Mouse (Mus musculus): ENCODE results near the gene Pipox. TPM values are rescaled to one million over a fixed set of nuclear protein-coding genes. Genes with fewer than 3 reads are reported as not detected.

The Pipox gene
- polyA plus RNA-seq (2015; fragmentation: Nextera tagmentation; extraction: Ambion mirVana) = 5.4 and 5.5 TPM in 2 replicates

DNA sequence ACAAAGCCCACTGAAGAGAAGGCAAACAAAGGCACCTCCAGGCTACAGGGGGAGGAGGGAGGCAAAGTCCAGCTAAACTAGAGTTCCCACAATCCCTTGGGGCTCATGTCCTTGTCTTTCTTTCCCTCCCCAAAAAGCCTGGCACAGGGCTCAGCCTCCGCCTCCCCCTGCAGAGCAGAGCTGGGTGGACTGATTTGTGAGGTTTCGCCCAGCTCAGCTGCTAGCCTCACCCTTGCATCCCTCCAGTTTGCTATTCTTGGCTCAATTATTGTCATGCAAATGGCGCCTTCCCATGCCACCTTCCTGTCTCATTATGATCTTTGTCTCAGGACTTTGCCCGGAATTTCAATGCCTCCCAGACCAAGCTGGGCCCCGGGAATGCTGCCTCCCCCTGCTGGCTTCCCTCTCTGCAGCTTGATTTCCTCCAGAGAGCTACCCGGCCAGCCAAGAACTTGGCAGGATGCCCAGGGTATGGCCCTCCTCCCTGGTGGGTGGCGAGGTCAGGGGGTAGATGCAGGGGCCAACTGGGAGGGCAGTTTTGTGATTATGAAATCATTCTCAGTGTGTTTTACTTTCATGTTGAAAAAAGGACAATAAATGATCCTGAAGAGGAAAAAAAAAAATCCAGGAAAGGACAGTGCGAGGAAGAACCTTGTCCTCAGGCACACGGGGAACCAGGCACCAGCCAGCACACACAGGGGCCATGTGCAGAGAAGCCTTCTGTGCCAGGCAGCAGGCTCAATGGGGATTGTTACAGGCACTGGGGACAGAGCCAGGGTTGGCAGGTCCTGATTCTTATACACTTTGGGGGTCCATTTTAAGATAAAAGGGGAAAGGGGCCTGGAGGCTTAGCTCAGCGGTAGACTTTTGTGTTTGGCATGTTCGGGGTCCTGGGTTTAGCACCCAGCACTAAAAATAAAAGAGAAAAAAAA, at the start of gene Pipox:
Gene Pipox, minus strand, starts transcription at position 310 of the 932 bp plus-strand sequence.
- ATAC-seq (ENCODE audit: low FRiP score) = peak; percentile 74; the same call in 1 of the 2 replicates
- Histone ChIP-seq H3K9ac (replicated peaks) (no peak within 1 kb of the TSS), H3K27me3 (replicated peaks) (peaks cover 5% of the 10 kb centered on the region; the same call in 1 of the 2 replicates), H3K4me2 (peak within 1 kb of the TSS; percentile 28), H3K4me3 (replicated peaks) (no peak within 1 kb of the TSS), H3K36me3 (no peaks in the 10 kb centered on the region), H3K27ac (replicated peaks) (peak within 1 kb of the TSS; percentile 76), H3K9me3 (replicated peaks) (no peaks in the 10 kb centered on the region), H3K4me1 (peaks cover 70% of the 10 kb centered on the region)
- WGBS = 14% methylated on average over 11 of the region's 11 CpGs

DNA sequence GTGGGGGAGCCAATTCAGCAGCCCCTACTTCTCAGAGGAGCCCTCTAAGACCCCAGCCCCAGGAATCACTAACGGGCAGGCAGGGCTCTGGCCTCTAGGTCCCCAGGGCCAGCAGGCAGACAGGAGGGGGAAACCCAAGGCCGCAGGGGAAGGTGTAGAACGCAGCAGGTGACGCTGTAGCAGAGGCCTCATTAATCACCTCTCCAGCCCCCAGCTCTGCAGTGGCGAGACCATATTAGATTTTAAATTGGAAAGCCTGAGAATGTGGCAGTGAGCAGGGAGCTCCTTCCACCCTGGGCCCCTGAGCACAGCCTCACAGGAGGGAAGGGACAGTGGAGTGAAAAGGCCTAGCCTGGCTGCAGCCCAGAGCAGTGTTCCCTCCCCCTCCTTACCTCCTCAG, 48.3 kb upstream of the Pipox start:
- Histone ChIP-seq H3K36me3 (no peaks in the 10 kb centered on the region), H3K4me2 (no peak overlapping the region), H3K9ac (replicated peaks) (no peak overlapping the region), H3K27me3 (replicated peaks) (peaks cover 29% of the 10 kb centered on the region), H3K4me3 (replicated peaks) (no peak overlapping the region), H3K27ac (replicated peaks) (peak overlapping the region; percentile 62), H3K4me1 (peaks cover 44% of the 10 kb centered on the region), H3K9me3 (replicated peaks) (no peaks in the 10 kb centered on the region)
- peak; percentile 39; the same call in 1 of the 2 replicates for ATAC-seq (ENCODE audit: low FRiP score)
- WGBS = 9% methylated on average over 5 of the region's 5 CpGs

DNA sequence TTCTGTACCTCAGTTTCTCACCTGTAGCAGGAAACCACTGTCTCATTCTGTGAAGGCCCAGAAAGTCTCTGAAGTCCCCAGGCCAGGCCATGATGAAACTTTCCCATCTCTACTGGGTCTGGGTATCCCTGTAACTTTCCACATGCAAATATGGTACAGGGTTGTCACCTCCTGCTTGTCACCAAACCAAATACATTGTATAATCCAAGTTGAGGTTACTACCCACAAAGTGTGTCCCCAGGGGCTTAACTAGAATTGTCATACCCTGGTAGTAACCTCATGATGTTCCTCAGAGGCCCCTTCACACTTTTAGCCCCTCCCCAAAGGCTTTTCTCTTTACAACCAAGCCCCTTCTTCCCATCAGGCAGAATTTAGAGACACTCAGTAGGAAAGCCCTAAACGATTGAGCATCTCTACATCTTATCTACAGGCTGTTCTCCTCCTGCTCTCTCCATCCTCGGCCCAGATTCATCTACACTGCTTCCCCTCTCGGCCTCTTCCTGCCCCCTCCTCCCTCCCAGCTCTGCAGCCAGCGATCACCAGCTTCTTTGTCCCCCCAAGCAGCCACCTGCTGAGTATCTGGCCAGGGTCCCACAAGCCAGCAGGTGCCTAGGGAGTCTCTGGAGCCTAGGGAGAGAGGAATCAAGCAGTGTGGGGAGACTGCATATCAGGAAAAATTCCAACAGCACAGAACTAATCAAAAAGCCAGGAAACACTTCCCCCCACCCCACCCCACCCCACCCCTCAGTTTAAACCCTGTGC, 43.9 kb upstream of the Pipox start:
- Histone ChIP-seq H3K4me3 (replicated peaks) (no peak overlapping the region), H3K27me3 (replicated peaks) (peaks cover 45% of the 10 kb centered on the region), H3K4me2 (no peak overlapping the region), H3K27ac (replicated peaks) (no peak overlapping the region), H3K4me1 (peaks cover 81% of the 10 kb centered on the region), H3K9me3 (replicated peaks) (no peaks in the 10 kb centered on the region), H3K9ac (replicated peaks) (no peak overlapping the region), H3K36me3 (no peaks in the 10 kb centered on the region)
- 11% methylated on average over 4 of the region's 4 CpGs for WGBS
- no peak for ATAC-seq (ENCODE audit: low FRiP score)

DNA sequence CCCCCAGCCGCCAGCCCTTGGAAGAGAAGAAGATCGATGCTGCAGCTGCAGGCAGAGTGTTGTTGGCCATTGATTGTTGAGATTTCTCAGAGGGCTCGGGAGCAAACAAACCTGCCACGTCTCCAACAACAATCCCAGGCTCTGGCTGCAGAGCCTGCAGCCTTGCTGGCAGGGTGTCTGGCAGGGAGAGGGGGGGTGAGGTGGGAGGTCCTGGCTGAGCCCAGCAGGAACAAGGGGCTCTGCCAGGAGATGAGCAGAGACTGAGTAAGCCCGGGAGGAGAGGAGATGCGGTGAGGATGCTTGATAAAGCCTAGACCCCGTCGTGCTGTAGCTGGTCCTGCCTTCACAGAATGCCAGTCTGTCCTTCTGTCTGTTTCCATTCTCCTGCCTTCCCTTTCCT, 43.0 kb upstream of the Pipox start:
- H3K27ac ChIP-seq (replicated peaks) = peak overlapping the region; percentile 34; the same call in 1 of the 2 replicates

DNA sequence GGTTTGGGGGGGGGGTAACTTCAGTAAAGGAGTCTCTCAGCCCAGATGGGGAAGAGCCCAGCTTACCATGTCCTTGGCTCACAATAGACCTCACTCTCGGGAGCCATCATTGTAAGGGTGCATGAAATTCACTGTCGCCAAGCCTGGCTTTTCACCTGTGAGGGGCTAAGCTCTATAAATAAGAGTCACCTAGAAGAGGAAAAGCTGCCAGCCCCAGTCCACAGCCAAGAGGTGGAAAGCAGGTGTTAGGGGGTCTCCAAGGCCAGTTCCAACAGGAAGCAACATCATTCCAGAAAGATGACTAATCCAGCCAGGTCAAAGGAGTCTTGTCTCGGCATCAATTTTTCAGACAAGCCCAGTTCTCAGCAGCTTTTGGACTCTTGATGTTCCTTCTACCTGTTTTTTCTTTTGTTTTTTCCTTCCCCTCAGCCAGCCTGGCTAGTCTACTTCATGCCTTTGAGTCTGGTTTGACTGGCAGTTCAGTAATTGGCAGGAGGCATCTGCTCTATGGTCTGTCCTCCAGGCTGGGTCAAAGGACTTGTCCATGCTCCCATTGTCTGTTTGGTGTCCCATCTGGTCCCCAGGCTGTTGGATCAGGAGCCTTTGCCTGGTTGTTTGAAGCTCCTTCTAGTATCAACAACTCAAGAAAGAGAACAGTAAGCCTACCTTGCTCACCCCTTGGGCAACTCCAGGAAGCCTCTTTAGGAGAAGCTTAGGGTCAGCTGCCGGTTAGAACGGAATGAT, 40.8 kb upstream of the Pipox start:
- Histone ChIP-seq H3K36me3 (no peaks in the 10 kb centered on the region), H3K9ac (replicated peaks) (peak overlapping the region; percentile 84; the same call in 1 of the 2 replicates), H3K4me1 (peaks cover 85% of the 10 kb centered on the region), H3K9me3 (replicated peaks) (no peaks in the 10 kb centered on the region), H3K27me3 (replicated peaks) (peaks cover 47% of the 10 kb centered on the region), H3K4me2 (peak overlapping the region; percentile 71), H3K4me3 (replicated peaks) (peak overlapping the region; percentile 79), H3K27ac (replicated peaks) (peak overlapping the region; percentile 94)
- ATAC-seq (ENCODE audit: low FRiP score) = no peak
- 49% methylated on average over 5 of the region's 5 CpGs for WGBS

More for the DNA sequence above, 43.0 kb upstream of the Pipox start:
- peaks cover 50% of the 10 kb centered on the region for H3K27me3 ChIP-seq (replicated peaks)
- ATAC-seq (ENCODE audit: low FRiP score) = no peak
- H3K36me3 ChIP-seq = no peaks in the 10 kb centered on the region
- H3K4me3 ChIP-seq (replicated peaks) = 0 out of 2 replicates have a peak overlapping the region, but pooled peaks have one; percentile 7
- H3K9me3 ChIP-seq (replicated peaks) = no peaks in the 10 kb centered on the region
- WGBS = 7% methylated on average over 8 of the region's 8 CpGs
- 0 out of 2 replicates have a peak overlapping the region, but pooled peaks have one; percentile 3 for H3K9ac ChIP-seq (replicated peaks)
- H3K4me2 ChIP-seq = peak overlapping the region; percentile 71
- peaks cover 83% of the 10 kb centered on the region for H3K4me1 ChIP-seq

DNA sequence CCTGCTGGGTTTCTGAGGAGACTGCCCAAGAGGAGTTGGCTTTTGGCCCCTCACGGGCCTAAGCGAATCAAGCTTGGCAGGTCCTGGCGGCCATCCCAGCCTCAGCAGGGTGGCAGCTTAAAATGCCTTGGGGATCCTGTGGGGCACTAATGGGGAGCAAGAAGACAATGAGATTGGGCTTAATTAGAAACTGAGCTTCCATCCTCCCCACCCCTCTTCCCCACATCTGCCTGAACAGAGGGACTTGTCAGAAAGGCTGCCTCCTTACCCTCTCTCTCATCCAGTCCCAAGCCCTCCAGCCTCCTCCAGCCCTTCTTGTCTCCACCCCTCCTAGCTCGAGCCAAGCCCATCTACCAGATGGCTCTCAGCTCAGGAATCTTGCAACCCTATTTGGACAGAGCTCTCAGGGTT, 40.2 kb upstream of the Pipox start:
- H3K9me3 ChIP-seq (replicated peaks) = no peaks in the 10 kb centered on the region
- peak overlapping the region; percentile 84; the same call in 1 of the 2 replicates for H3K9ac ChIP-seq (replicated peaks)
- peak overlapping the region; percentile 79 for H3K4me3 ChIP-seq (replicated peaks)
- no peaks in the 10 kb centered on the region for H3K36me3 ChIP-seq
- peaks cover 86% of the 10 kb centered on the region for H3K4me1 ChIP-seq
- ATAC-seq (ENCODE audit: low FRiP score) = 0 out of 2 replicates have a peak, but pooled peaks have one; percentile 7
- H3K27me3 ChIP-seq (replicated peaks) = peaks cover 42% of the 10 kb centered on the region
- peak overlapping the region; percentile 71 for H3K4me2 ChIP-seq
- H3K27ac ChIP-seq (replicated peaks) = peak overlapping the region; percentile 94
- 5% methylated on average over 4 of the region's 4 CpGs for WGBS

DNA sequence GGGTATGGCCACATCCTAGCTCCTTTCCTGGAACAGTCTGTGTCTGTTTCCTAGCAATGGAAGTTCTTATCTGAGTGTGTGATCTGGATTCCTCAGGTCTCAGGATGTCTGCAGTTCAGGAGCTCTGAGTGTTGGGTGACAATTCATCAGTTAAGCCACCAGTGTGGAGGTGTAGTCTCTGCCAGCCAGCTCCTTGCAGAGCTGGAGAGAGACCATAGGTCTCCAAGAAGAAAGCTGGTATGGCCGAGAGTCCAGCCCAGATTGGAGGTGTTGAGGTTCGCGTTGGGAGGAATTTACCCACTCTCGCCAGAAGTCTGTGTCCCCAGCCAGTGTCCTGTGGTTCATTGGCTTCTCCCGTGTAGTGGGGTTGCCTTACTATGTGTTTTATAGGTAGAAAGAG, 38.7 kb upstream of the Pipox start:
- peak overlapping the region; percentile 71 for H3K4me2 ChIP-seq
- WGBS = 40% methylated on average over 5 of the region's 5 CpGs
- H3K36me3 ChIP-seq = no peaks in the 10 kb centered on the region
- no peaks in the 10 kb centered on the region for H3K9me3 ChIP-seq (replicated peaks)
- peaks cover 78% of the 10 kb centered on the region for H3K4me1 ChIP-seq
- peak overlapping the region; percentile 94 for H3K27ac ChIP-seq (replicated peaks)
- peak overlapping the region; percentile 84 for H3K9ac ChIP-seq (replicated peaks)
- peak overlapping the region; percentile 79 for H3K4me3 ChIP-seq (replicated peaks)
- ATAC-seq (ENCODE audit: low FRiP score) = no peak
- H3K27me3 ChIP-seq (replicated peaks) = peaks cover 38% of the 10 kb centered on the region

DNA sequence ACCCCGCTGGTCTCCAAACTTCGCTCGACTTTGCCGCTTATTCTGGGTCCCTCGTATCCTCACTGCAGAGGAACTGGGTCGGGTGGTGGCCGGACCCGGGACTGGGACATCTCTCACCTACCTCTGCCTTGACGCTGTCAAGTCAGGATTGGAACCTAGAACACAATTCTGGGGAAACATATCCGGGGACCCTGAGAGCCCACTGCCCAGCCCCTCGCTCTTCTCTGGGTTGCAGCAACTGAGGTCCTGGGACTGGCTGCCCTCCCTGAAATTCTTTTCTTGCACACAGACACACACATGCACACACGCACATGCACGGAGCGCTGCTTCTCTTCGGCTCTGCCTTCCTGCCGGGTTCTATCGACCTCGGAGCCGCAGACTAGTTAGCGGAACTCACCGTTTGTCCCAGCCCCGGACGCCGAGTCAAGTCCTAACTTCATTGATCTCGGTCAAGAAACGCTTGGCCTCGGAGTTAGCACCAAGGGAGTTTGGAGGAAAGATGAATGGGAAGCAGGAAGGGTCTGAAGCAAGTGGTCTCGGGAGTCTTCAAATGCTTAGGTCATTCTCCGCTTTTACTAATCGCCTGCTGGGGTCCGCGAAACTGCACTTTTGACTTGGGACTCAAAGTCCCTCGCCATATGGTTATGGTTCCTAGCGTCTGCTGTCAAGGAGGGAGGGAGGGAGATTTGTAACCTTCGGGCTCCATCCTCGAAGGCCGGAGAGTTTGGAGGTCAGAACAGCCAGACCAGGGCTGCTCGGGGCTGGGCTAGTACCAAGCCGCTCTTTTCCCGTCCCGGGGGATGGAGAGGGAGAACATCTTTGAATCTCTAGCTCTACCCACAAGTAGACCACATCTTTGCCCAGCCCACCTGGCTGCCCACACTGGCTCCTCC, 37.9 kb upstream of the Pipox start:
- Histone ChIP-seq H3K4me1 (peaks cover 74% of the 10 kb centered on the region), H3K27ac (replicated peaks) (peak overlapping the region; percentile 94), H3K27me3 (replicated peaks) (peaks cover 38% of the 10 kb centered on the region), H3K4me3 (replicated peaks) (peak overlapping the region; percentile 79), H3K9me3 (replicated peaks) (no peaks in the 10 kb centered on the region), H3K36me3 (no peaks in the 10 kb centered on the region), H3K9ac (replicated peaks) (peak overlapping the region; percentile 84), H3K4me2 (peak overlapping the region; percentile 71)
- no peak for ATAC-seq (ENCODE audit: low FRiP score)
- 1% methylated on average over 41 of the region's 41 CpGs for WGBS

DNA sequence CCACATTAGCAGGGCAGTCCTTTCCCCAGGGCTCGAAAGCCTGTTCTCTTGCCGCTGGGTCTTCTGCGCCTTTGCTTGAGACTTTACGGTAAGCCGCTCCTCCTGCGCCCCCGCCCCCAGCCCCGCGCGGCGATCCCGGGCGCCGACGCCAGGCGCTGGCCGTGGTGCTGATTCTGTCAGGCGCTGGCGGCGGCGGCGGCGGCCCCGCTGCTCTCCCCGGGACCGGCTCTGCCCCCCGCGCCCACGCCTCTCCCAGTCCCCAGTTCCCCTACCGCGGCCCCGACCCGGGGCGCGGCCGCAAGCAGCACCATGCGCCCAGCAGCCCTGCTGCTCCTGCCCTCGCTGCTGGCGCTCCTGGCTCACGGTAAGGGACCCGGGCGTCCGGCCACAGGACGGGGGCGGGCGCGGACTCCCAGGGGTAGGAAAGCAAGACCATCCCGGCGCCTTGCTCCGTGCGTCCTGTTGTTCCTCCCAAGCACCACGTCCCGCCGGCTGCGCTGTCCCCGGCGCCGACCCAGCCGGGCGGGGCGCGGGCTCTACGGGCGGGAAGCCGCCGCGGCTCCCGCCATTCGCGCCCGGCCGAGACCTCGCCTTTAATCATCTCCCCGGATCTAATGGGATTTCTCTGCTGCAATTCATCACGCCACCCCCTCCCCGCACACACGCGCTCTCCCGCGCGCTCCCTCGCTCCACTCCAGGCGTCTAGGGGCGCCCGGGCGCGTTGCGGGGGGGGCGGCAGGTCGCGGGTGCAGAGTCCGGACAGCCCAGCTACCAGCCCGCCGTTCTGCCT, 37.0 kb upstream of the Pipox start, which contains the start of gene Sez6:
Gene Sez6, plus strand, starts transcription at position 50 of the 790 bp plus-strand sequence.
- Histone ChIP-seq H3K4me2 (peak within 1 kb of the TSS; percentile 71), H3K9me3 (replicated peaks) (no peaks in the 10 kb centered on the region), H3K4me1 (peaks cover 76% of the 10 kb centered on the region), H3K27ac (replicated peaks) (peak within 1 kb of the TSS; percentile 94), H3K27me3 (replicated peaks) (peaks cover 34% of the 10 kb centered on the region), H3K4me3 (replicated peaks) (peak within 1 kb of the TSS; percentile 79), H3K9ac (replicated peaks) (peak within 1 kb of the TSS; percentile 84), H3K36me3 (no peaks in the 10 kb centered on the region)
- peak; percentile 73 for ATAC-seq (ENCODE audit: low FRiP score)
- WGBS = under 1% methylated on average over 83 of the region's 94 CpGs
